Mouse (Mus musculus) mesoderm, embryonic 11.5 days (tissue): ENCODE results near the gene Hist2h2bb.
"Not testable (repeated sequence)": the region's sequence is repeated elsewhere in the genome, so short reads cannot be mapped to it uniquely, and the experiment has no call there.

Experiments
- DNase-seq: peaks from one replicate; pipeline ENCODE4 v3.0.0-alpha.2; 2012; ENCODE audit warnings: low read depth, low spot score

Gene Hist2h2bb

DNA sequence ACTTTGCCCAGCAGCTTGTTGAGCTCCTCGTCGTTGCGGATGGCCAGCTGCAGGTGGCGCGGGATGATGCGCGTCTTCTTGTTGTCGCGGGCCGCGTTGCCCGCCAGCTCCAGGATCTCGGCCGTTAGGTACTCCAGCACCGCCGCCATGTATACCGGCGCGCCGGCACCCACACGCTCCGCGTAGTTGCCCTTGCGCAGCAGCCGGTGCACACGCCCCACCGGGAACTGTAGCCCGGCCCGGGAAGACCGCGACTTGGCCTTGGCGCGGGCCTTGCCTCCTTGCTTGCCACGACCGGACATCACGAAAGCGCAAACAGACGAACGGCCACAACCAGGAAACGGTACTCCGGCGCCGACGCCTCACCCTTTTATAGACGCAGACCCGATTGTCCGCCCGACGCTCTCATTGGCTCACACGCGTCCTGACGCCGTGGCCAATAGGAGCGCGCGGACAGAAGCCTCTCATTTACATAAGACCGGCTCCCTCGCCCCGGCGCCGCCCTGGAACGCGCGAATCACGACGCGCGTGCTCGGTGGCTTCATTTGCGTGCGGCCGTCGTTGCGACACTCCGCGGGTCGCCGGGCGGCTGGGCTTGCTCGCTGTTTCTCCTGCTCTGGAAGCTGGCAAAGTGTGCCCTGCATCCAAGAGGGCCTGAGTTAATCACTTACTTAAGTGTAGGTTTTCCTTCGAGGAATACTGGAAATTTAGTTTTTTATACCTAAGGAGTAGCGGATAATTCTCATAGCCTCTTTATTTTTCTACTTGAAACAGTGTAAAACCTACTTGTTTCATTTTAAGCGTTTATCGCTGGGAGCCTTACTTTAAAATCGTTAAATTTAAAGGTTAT is 29.4 kb upstream of the Hist2h2bb start, which contains the start of gene Hist2h2aa2:
Hist2h2aa2 (minus strand) TSS at position 328 of the 850 bp plus-strand sequence.
- DNase-seq: not testable (repeated sequence)

DNA sequence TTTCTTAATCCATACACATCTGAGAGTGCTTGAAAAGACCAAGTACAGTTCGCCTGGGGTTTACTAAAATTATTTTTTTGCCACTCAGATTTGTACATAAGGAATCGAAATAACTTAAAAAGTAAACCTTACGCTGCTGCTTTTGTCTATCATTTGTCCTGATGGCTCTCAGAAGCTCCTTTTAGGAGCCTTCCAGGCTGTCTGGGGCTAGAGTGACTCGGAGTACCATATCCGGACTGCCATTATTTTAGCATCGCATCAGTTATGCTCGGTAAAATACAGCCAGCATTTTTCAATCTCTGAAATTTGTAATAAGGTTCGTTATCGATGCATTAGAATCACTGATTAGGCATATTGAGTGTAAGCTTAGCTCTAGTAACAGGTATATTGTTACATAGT is 28.8 kb upstream of the Hist2h2bb start:
- DNase-seq: no peak

DNA sequence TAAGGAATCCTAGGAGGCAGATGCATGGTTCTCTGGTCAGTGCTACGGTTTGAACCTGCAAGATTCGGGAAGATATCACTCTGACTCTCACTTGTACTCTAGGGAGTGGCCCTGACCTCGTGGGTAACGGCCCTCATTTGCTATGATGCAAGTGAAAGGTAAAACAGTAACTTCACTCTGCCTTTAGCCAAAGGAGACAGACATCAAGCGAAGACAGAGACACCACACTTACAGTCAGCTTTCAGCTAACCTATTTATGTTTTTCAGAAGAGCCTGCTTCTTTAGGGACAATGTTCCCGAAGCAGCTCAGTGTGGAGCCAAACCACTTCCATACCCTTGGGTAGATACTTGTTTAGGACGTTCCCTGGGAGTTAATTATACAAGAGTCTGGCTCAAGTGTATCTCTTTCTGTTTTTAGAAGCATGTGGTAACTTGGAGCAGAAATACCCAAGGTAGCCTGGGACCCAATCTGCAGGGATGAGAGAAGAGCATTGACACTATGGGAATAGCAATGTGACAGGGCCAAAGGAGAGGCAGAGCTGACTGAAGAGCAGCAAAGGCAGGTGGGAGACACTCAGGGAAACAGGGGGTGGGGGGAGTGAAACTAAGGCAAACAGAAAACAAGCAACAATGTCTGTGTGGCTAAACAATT is 25.5 kb upstream of the Hist2h2bb start:
- DNase-seq: no peak

DNA sequence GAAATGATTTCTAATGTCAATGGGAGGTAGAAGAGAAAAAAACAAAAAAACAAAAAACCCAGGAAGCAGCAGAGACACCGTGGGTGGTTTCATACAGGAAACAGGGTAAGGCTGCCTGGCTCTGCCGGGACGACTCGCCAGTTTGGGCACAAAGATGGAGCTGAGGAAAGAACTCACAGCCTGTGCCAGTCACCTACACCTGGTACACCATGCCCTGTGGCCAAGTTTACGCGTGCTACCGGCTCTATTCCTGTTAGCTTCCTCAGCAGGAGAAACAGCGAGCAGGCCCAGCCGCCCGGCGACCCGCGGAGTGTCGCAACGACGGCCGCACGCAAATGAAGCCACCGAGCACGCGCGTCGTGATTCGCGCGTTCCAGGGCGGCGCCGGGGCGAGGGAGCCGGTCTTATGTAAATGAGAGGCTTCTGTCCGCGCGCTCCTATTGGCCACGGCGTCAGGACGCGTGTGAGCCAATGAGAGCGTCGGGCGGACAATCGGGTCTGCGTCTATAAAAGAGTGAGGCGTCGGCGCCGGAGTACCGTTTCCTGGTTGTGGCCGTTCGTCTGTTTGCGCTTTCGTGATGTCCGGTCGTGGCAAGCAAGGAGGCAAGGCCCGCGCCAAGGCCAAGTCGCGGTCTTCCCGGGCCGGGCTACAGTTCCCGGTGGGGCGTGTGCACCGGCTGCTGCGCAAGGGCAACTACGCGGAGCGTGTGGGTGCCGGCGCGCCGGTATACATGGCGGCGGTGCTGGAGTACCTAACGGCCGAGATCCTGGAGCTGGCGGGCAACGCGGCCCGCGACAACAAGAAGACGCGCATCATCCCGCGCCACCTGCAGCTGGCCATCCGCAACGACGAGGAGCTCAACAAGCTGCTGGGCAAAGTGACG is 24.3 kb upstream of the Hist2h2bb start, which contains the start of gene Hist2h2aa1:
Hist2h2aa1 (plus strand) TSS at position 495 of the 884 bp plus-strand sequence.
- DNase-seq: peak; percentile 76

DNA sequence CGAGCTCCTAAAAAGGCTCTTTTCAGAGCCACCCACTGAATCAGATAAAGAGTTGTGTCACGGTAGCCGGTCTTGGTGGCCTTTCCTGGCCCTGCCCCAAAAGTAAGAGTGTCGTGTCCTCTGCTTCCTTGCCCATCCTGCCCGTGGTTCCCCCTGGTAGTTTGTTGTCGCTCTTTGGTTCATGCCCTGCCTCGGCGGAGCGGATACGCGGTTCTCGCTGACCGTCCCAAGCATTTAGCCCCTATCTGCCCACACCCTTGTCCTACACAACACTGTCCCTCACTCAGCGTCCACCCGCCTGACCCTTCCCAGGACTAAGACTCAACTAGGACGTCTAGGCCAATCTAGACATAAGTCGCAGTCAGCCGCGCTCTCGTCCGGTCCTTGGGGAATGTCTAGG is 23.5 kb upstream of the Hist2h2bb start:
- DNase-seq: not testable (repeated sequence)

DNA sequence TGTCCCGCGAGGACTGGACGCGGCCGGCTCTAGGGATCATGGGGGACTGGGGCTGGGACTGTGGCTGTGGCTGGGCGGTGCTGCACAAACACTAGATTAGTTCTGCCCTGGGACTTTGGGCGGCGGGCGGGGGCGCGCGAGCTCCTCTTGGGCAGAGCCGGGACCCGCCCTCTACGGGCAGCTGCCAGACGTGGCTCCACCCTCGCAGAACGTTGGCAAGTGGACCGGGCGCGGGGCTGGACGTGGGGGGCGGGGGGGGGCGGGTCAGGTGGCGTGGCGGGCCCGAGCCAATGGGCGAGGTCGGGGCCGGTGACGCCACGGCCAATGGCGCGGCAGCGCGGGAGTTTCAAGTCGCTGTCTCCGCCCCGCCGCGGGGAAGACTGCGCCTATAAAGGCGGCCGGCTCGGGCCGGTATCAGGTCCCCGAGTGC is 23.1 kb upstream of the Hist2h2bb start, which contains the start of gene Hist2h3c1:
Hist2h3c1 (plus strand) TSS at position 259 of the 430 bp plus-strand sequence.
- not testable (repeated sequence) for DNase-seq

DNA sequence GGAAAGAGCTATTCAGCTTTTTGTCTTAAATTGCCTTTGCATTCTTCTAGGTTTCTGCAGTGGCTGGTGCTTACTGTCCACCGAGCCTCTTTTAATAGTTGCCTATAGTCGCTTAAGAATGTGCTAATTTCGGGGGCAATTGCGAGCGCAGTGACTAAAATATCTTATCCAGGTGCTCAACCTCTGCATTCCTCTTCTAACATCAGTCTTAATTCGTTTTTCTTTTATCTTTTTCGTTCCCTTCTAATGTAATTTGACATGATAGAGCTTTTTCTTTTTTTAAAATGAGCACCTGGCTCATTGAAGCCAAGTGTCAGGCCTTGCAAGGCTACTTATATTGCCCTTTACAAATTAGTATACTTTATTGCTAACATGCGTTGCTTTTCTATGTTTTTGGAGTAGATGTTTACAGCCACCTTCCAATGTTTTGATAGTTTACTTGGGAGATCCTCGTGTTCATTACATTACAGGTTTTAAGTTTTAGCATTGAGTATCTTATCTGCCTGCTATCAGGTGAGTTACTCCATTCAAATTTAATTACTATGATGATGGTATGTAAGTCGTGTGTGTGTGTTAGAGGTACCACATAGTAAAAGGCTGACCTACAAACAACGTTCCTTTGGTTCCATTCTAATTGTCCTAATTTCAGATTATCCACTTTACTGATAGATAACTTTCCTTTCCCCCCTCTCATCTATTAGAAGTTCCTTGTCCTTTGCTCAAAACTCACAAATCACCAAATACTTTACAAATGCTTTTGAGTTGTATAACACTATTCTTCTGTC is 22.0 kb upstream of the Hist2h2bb start:
- DNase-seq: no peak

DNA sequence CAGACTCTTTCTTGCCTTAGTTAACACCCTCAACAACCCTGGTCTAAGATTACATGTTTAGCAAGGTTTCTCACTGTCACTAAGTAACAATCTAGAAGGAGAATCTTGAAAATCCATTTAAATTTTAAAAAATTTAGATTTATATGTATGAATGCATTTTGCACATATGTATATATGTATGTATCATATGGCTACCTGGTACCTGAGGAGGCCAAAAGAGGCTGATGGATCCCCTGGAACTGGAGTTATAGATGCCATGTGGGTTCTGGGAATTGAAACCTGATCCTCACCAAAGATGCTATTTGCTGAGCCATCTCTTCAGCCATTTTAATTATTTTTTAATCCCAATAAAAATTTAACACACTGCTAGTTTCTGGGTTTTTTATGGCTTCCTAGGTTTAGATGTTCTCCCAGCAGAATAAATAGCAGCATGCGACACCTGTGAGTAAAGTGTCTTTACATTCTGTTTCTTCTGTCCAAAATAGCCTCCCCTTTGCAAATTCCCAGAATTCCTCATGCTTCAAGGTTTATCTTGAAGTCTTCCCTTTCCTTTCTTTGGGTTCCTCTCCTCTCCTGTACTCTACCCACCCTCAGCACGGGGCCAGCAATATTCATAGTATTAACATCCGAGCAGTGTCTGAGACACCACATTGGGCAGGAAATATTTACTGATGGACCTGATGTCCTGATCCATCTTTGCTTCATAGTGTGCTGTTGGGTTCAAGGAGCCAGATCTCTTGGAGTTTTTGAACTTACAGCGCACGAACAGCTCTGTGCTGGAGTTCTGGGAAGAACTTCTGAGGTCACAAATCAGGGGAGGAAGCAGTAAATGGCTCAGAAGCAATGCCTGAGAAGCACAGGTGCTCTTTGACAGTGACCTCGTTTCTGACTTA is 21.2 kb upstream of the Hist2h2bb start:
- DNase-seq: no peak

DNA sequence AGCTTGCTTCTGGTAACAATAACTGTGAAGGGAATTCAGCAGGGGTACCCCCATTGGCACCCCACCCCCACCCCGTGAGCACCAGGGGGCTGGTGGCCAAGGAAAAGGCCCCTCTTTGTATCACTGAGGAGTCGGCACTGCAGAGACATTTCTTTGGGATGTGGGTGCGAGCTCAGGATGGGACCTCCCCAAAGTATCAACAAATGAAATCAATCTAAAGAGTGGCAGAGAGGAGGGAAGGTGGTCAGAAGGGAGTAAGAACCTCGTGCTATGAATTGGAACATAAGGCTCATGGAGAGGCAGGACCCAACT is 20.6 kb upstream of the Hist2h2bb start:
- no peak for DNase-seq

DNA sequence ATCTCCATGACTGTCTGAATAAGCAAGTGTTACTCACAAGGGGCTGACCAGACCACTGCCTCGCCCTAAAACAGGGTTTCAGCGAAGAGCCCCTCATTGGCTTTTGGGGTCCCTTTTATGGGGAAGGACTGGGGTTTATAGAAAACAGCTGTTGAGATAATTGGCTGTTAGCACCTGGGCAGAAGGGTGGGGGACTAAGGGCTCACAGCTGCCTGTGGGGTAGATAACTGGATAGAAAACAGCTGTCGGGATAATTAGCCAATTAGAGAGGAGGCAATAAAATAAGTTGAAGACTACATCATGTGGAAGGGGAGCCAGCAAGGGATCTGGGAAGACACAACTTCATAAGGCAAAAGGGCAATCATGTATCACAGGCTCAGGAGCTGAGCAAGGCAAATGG is 18.7 kb upstream of the Hist2h2bb start:
- DNase-seq: no peak

DNA sequence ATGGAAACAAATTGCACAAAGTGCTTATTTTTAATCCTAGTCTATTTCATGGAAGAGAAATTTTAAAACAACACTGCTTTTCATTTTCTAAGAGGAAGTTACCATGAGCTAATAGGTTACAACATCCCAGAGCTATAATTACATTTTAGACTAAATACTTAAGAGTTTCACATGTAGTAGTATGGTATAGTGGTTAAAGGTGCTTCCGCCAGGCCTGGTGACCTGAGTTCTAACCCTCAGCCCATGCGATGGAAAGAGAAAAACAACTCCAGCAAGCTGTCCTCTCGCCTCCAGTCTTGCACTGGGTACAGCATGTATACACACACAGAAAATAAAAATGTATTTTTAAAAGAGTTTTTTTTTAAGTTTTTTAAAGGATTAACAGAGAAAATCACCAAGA is 17.8 kb upstream of the Hist2h2bb start:
- DNase-seq: no peak

DNA sequence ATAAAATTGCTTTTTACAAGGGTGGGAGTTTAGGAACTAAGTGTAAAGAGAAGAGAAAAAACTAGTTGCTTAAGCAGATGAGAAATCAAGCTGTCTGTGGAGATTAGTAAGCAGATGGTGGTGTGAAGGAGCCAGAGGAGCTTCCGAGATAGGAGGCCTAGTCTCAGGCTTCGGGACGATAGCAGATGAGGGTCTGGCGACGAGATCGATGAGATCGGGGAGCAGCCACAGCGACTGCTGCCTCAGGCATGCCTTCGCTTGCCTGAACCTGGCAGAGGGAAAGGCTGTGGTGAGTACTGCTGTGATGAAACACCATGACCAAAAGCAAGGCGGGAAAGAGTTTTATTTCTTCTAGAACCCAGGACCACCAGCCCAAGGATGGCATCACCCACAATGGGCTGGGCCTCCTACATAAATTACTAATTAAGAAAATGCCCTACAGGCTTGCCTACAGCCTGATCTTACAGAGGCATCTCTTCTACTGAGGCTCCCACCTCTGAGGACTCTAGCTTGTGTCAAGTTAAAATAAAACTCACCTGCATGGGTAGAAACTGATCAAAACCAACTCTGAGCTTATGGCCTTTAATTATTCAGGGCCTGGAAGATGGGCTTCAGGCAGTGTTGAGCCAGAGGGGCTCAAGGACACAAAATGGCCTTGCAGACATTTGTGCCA is 14.7 kb upstream of the Hist2h2bb start:
- no peak for DNase-seq

DNA sequence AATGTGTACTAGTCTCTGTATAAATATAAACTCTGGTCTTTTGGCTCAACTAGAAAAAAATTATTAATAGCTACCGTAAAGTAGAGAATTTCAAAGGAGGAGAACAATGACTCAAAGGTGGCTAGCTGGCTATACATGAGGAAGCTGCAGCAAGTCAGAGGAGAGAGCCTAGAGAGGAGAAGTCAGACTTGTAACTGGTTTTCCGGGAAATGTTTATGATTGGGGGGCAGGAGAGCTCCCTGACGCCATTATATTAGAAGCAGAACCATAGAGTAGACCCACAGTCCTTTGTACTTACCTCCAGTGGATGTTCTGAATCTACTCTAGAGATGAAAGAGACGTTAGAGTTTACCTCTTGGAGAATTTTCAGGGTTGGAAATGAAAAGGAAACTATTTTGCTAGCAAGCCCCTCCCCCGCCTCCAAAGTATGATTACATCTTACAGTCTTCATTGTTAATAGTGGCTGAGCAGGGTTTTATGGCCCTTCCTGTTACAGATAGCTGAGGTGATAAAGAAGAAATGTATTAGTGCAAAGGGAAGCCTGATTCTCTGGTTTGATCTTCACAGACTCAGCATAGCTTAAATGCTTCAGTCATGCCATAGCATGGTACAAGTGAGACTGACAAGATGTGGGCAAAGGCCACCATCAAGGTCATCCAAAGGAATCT is 13.5 kb upstream of the Hist2h2bb start:
- no peak for DNase-seq

DNA sequence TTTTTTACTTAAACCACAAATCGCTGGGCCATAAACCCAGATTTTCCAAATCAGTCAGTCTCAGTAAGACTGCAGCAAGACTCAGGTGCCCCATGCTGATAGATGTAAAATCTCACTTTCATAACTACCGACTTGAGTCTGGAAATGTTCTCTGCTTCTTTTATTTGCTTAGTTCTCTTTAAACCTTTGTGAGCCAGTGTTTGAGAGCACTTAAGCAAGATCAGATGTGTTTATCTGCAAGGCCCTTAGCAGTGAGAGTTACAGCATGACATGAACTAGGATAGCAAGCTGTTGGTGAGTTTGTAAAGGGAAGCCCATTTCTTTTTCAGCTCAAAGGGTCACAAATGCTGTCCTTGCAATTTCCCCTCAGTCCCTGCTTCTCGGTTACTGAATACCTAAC is 12.4 kb upstream of the Hist2h2bb start:
- no peak for DNase-seq

DNA sequence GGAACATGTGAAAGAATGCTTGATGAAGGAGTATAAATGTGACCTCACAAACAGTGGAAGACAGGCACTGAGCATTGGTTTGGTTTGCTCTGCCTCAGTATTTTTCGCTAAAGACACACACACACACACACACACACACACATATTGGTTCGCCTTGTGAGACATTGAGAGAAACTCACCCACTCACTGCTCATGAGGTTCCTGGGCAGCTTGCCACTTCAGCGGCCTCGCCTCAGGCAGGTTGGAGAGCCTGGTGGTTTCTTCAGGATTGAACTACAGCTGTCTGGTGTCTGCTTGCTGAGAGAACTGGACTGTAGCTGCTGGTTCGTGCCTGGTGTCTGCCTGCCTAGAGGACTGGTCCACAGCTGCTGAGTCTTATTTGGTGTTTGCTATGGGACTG is 9.3 kb upstream of the Hist2h2bb start:
- no peak for DNase-seq

DNA sequence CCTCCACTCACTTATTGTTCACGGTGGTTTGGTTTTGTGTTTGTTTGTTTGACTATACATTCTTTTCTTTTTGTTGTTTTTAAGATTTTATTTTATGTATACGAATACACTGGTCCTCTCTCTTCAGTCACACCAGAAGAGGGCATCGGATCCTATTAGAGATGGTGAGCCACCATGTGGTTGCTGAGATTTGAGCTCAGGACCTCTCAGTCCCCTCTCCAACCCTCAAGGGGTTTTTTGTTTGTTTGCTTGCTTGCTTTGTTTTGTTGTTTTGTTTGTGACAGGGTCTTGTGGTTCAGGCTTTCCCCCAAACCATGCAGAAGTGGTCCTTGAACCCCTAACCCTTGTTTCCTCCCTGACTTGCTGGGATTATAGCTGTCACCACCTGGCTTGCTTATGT is 7.9 kb upstream of the Hist2h2bb start:
- no peak for DNase-seq

DNA sequence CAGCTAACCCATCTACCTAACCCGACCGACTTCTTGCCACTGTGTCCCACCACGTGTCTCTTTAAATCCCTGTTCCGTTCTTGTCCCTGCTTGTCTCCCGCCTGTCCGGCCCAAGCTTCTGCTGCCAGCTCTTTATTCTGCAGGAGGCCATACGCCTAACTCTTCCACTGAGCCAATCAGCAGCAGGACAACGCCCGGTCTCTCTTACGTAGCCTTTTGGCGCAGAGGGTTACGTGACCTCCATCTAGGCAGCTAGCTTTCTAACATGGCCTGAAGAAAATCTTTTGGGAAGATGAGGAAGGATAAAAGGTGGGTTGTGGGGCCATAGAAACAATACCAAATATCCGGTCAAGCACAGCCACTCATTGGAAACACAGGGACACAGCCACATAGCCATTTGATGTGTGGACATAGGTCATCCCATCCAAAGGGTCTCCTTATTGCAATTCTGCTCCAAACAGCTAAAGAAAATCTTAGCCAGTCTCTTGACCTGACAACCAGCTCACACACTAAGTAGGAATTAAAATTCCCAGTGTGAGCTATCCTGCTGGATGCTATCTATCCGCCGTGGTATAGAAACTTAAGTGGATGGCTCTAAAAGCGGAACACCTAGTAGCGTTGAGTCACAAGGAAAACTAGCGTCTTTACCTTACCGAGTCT is 7.2 kb upstream of the Hist2h2bb start:
- DNase-seq: peak; percentile 83

DNA sequence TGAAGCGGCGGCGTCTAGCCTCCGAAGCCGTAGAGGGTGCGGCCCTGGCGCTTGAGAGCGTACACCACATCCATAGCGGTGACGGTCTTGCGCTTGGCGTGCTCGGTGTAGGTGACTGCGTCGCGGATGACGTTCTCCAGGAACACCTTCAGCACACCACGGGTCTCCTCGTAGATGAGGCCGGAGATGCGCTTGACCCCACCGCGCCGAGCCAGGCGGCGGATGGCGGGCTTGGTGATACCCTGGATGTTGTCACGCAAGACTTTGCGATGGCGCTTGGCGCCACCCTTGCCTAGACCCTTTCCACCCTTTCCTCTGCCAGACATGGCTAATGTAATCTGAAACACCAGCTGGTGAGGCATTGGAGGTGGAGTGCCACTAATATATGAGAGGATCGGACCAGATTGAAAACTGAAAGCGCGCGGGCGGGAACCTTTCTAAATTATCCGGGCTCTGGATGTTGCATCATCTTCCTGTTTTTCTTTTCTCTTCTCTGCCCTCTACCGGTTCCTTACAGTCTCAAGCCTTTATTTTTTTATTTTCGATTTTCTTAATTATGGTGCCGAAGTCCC is 6.5 kb upstream of the Hist2h2bb start, which contains the start of gene Hist2h4:
Hist2h4 (minus strand) TSS at position 333 of the 572 bp plus-strand sequence.
- peak; percentile 93 for DNase-seq
